Mouse (Mus musculus) embryo, embryonic 11 days (tissue): ENCODE results near the gene Slc2a9.

Experiments
- DNase-seq: peaks from one replicate; pipeline ENCODE4 v3.0.0-alpha.2; 2015

The Slc2a9 gene

DNA sequence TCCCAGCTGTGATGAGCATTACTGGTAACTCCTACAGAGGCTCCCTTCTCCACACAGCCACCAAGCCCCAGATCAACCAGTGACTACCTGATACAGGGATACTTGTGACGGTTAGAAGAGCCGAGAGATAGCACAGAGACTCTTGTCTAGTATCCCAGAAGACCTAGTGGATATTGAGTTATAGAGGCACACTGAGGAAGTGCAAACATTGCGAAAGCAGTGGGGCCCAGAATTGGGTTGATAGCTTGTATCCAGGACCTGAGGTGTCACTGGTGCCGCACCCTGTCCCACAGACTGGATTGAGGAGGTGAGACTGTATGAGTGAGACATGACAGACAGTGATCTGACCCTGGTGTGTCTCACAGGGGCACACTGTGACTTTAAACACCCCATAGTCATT, at the start of gene Slc2a9:
Slc2a9 (minus strand) TSS at position 152 of the 400 bp plus-strand sequence.
- DNase-seq = no peak

DNA sequence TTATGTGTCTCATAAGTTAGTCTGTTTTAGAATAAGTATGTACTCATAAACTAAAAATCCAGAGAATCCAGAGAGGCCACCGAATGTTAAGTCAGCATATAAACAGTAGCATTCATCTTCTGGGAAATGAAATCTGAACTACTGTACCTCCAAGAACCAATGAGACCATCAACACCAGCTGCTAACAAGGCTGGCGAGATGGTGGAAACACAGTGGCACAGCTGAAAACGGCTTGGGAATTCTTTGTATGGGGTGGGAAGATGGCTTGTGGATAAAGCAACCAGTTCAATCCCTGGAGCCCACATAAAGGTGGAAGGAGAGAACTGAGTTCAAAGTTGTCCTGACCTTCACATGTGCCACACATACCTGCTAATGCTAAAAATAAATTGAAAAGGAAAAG, 49.7 kb upstream of the Slc2a9 start:
- no peak for DNase-seq

DNA sequence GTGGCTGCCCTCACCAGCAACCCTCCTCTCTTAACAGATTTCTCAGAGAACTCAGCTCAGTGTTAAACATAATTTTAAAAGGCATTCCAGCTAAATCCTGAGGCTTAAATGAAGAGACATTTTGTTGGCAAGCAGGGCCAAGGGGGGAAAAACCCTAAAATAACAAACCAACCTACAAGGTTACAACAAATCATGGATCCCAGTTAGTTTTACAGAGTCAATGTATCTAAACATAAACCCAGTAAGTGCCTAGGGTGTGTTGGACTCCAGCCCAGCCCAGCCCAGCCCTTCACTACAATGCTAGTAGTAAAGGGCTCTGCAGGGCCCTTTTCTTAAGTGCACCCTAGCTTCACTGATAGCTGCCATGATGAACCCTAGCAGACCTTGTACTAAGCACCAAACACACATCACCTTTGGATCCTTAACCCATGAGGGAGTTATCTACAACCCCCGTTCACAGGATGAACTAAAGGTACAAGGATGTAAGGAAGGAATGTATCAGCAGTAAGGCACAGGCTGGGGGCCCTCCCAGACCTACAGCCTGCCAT, 47.4 kb upstream of the Slc2a9 start:
- DNase-seq = no peak

DNA sequence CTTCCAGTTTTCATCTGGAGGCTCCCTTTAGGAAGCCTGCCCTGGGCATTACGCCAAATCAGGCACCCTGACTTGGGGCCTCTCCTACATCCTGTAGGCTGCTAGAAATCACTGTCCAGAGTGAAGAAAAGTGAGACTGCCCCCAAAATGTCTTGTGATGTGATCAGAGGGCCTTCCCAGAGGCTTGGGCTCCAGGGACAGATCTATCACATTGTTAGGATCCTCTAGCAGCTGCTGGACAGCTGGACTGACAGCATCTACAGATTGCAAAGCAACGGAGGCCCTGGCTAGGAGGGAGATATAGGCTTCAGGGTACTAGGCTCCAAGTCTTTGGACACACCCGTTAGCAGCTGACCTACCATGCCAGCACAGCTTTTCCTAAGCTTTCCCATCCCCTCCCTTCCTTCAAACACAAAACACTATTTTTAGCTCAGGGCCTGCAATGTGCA, 46.5 kb upstream of the Slc2a9 start:
- DNase-seq = no peak

DNA sequence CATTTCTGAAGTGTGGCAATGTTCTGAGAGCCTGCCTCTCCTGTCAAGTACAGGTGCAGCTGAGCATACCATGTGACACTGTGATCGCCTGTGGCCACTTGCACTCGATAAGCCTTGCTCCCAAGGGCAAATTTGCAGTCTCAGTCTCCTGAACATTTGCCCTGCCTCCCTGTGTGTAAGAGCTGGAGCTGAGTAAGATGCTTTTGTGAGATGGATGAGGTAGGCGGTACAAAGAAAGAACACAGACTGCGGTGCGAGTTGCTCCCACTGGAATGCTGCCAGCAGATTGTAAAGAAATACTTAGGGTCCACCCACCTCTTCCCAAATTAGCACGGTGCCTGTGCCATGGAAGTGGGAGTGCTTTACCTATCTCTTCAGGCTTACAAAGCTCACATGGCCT, 44.4 kb upstream of the Slc2a9 start:
- DNase-seq = no peak

DNA sequence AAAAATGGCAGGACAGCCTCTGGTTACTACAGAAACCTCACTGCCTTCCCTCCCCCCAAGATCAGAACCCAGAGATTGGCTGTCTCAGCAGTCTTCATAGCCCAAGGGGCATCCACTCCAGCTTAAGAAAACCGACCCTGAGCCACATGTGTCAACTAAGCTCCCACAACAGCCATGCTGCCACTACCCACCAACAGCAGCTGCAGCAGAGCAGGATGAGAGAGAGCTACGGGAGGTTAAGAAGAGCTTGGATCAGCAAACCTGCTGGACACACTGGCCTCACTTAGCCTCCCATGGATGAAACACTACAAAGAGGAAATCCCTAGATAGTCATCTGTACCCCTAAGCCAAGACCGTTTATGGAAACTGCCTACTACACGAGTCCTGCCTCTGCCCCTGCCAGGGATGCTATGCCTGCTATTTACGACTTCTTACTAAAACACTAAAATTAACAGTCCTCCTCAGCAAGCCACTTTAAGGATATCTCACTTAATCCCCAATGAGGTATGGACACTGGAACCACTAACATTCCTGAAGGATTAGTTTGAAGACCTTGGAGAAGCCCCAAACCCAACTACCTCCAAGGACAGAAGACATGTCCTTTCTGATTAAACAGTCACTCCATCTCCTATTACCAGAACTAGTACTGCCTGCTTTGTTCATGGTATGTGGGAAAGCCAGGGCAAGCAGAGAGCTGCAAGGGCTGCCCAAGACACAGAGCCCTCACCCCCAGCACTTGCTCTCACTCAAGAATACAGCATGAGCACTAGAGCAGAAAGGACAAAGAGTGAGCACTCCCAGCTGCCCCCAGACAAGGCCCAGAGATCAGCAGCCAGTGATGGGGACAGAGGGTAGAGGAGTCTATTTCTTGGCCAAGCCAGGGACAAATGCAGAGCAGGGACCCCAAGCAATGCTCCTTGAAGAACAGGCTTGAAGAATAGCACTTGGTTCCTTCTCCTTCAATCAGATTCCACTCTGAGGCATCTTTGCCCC, 41.8 kb upstream of the Slc2a9 start:
- no peak for DNase-seq

DNA sequence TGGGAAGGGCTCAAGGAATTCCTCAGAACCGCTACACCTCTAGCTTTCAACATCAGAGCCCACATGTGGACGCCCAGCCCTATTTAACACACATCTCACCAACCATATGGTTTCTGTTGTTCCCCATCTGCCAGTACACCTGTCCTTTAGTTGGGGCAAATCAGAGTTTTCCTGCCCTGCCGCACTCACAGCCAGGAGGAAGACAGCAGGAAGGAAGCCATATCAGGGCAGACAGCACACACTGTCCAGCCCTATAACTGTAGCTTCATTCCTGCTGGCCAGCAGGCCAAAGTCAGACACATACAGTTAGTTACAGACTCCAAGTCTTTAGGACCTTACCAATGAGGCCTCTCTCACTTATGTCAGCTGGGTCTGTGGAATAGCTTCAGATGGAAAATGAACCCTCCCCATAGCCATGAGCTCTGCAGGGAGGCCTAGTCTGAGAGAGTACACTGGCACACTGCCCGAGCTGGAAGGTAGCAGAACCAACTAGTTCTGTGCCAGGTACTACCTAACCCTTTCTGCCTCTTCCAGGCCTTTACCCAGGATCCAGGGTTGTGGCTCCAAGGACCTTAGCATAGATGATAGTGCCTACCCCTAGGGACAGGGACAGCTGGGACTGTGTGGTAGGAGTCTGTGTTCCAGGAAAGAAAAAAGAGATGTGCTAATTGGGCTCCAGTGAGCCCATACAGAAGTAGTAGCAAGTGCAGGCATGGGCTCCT, 40.7 kb upstream of the Slc2a9 start:
- DNase-seq = no peak

DNA sequence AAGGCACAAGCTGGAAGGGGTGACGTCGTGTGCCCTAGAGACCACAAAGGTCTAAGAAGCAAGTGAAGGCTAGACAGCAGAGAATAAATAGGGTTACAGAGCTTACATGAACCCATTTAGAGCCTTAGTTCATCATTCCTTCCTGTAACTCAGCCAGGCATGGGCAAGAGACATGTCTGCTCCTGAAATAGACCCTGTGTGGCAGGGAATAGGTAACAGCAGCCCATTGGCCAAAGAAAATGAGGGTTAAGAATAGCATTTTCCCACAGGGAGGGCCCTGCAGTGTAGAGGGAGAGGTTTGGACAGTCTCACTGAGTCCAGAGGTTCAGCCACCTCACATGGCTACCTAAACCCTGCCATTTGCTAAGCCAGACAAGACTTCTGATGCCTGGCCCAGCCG, 38.8 kb upstream of the Slc2a9 start:
- DNase-seq = no peak

DNA sequence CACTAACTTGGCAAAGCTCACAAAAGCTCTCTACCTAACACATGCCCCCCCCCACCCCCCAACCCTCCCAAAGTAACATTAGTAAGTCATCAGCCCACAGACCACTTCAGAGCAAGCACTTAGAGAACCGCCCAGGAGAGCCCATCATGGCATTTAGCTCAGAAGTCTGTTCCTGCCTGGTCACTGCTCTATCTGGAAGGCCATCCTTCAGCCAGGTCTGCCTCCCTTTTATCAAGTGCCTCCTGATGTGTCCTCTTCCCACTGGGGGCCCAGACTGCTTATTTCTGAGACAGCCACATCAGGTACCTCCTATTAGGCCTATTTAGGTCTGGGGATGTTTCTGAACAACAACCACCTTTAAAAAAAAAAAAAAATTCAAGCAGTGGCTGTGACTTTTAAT, 38.0 kb upstream of the Slc2a9 start:
- no peak for DNase-seq

DNA sequence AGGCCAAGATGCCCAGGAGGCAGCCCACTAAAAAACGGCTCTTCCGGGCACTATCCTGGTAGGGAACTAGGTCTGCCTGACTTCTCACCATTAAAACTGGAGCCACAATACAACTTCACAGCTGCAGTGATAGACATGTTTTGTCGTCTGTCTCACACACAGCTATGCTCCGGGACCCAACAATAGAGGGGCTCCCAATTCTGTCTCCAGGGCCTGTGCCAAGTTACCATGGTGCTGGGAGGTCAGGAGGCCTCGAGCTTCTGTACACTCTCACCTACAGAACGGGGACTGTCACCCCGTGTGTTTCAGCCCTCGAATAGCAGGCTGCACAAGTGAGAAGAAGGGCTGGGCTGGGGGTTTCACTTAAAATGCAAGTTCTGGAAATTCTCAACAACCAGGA, 35.6 kb upstream of the Slc2a9 start:
- DNase-seq = no peak

DNA sequence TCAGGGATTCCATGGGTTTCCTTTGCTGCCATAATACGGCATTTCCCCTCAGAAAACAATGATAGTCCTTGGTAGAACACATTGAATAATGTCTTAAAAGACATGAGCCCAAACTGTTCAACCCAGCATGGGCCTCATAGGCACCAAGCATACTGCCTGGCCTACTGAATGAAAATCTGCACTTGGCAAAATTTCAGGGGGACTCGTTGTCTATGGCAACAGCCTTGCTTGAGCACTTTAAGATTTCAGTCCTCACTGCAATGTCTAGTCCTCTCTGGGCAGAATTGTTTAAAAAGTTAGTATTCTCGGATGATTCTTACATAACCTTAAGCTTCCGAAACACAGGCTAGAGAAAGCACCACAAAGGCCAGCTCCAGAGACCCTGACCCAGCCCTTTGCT, 34.9 kb upstream of the Slc2a9 start:
- no peak for DNase-seq

DNA sequence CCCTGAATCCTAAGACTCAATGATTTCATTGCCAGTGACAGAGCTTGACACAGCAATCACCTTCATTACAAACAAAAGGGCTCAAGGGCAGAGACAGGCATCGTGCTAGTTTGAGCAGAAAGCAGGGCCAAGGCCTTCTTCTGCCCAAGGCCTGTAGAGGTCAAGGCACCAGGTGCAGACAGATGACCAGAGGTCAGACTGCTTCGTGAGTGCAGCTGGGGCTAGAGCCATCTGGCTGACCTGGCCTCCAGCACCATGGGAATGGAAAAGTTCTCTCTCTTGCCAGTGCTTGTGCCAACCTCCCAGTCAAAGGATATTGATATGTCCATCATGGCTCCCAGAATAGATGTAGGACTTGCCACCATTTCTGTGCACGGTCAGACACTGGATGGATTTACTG, 33.9 kb upstream of the Slc2a9 start:
- no peak for DNase-seq

DNA sequence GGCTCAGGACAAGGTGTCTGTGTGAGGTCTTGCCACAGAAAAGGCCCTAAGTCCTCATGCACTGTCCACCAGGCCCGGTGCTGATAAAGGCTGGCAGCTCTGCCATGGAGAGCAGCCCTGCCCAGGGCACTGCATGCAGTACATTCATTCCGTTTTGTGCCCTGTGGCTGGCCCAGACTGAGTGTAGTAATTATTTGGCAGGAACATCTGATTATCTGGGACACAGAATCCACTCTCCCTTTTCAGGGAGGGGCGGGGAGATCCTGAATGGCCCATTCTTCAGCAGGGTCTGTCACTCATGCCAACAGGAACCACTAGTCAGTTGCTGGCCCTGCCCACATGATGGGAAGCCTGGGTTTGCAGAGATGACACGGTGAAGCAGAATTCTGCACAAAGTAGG, 29.1 kb upstream of the Slc2a9 start:
- DNase-seq = no peak

DNA sequence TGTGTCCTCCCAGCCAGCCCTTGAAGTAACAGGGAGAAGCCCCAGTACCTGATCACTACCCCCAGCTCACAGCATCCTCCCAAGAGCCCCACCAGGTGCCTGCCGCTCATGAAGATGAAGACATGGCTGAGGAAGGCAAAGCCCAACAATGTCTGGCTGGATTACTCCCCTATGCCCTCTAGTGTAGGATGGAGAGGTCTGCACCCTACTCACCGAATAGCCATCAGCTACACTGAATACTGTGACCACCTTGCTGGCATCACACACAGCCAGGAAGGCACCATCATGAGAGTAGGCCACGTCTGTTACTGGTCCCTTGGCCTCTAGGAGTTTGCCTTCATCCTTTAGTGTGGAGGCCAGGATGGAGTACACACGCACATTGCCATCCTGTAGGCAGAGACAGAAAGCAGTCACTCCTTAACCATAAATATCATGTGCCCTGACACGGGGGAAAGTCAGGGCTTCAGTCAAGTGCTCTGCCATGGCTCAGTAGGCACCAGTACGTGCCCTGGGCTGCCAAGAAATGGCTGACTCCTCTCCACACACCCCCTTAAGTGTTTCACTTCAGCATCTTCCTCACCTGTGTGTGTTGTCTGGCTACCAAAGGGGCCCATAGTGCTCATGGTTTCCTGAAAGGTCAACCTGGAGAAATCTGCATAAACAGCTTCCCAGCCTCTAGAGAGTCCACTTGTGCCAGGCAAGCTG, 26.9 kb upstream of the Slc2a9 start:
- peak; percentile 42 for DNase-seq

DNA sequence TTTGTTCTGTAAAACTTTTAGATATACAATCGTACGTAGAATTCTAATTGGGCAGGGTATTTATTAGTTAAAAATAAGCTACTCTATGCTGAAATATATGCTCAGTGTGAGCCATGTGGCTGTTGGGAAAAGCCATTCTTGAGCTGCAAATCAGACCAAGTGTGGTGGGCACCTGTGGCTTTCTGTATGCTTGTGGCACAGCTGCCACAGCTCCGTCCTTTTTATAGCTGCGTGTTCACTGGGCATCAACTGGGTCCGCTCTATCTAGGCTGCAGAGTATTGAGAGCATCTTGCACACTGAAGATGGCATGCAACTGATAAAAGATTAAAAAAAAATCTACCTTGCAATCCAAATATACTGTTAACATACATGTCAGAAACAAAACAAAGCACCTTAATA, 20.0 kb upstream of the Slc2a9 start:
- no peak for DNase-seq

DNA sequence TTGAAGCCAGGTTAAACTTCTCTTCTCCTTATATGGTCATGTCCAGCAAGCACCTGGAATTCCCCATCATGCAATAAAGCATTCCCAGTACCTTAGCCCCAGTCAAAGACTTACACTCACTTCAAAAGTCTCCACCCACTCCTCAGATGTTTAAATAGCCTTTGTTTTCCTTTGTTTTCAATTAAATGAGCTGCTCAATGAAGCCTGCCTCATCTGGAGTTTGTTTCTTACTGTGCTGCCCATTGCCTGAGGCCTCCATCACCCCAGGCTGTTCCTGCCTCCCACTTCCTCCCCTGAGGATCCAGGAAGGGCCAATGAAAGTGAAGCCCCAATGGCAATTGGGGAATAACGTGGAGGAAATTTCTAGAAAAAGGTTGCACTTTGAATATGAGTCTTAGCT, 17.9 kb upstream of the Slc2a9 start:
- DNase-seq = no peak

DNA sequence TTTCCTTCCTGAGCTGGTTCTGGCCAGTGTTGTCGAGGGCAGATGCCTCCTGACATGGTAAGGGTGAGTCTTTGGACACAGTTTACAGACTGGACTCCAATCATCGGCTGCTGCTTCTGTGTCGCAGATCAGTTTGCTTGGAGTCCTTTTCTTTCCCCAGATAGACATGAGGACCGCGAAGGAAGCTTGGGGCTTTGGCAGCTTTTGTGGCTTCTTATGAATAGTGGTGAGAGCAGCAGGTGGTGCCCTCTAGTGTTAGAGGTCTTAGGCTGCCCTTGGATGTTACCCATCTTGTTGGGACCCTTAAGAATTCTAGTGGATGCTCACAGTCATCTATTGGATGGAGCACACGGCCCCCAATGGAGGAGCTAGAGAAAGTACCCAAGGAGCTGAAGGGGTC, 13.3 kb upstream of the Slc2a9 start:
- DNase-seq = peak; percentile 65

DNA sequence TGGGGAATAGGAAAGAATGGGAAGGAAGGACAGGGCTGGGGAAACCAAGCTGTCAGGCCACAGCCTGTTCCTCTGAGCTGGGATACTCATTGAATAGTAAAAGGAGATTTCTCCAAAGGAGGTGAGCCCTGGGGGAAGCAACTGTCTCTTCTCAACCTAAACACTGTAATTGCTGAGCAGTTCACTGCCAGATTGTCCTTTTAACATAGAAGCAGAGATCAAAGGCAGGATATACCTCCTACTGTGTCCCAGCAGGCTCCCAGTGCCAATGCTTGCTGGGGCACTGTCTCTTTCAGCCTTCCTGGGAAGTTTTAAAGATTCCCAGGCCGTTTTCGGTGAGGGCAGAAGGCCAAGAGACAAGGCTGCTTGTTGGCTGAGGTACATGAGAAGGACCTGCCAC, 10.0 kb upstream of the Slc2a9 start:
- no peak for DNase-seq

DNA sequence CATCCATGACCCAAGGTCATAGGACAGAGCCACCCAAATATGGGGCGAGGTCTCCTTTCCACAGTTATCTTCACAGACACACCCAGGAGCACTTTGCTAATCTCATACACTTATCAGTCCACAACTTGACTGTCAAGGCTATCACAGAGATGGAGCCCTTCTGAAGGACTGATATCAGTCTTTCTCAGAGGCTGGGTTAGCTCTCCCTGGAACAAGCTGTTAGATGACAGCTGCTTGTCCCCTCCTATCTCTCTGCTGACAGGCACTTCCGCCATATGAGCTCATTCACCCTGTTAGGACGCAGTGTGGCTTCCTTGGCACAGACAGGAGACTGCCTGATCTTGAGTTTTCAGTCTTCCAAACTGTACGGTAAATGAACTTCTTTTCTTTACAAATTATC, 6.6 kb upstream of the Slc2a9 start:
- DNase-seq = no peak

DNA sequence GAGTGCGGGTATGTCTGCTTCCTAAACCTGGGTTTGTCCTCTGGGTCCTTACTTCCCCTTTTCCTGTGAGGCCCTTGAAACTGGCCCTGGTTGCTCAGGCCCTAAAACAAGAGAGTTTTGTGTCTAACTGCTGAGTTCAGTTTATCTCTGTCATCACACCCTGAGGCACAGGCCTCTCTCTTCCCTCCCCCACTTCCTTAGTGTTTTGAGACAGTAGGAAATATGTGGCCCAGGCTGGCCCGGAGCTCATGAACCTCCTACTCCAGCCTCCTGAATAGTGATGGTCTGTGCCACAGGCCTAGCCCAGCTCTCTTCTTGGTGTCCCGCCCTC, 2.5 kb upstream of the Slc2a9 start:
- DNase-seq = no peak

DNA sequence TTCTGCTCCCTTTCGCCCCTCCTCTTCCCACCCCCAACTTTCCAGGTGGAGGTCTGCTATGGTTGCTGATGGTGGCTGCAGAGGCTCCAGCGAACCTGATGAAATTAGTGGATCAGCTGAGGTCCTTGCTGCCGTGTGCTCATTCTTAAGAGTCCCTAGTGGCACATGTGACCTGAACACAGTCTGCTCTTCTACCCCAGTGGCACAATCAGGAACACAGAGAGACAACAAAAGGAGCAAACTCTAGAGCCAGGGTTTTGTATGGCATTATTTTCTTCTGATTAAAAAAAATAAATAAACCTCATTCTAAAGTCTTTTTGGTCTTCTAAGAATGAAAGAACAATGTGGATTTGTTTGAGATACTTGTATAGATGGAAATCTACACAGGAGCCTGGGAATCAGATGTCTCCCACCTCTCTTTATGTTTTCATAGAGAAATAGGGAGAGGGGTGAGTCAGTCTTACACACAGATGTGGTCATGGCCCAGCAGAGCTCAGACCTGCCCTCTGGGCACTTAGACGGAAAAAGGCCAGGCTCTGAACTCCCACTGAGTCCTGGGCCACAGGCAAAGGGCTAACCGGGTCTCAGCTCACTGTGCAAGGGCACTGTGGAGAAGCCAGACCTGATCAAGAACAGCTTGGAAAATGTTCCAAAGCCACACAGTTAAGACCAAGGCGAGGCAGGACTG, 1.9 kb upstream of the Slc2a9 start:
- no peak for DNase-seq

DNA sequence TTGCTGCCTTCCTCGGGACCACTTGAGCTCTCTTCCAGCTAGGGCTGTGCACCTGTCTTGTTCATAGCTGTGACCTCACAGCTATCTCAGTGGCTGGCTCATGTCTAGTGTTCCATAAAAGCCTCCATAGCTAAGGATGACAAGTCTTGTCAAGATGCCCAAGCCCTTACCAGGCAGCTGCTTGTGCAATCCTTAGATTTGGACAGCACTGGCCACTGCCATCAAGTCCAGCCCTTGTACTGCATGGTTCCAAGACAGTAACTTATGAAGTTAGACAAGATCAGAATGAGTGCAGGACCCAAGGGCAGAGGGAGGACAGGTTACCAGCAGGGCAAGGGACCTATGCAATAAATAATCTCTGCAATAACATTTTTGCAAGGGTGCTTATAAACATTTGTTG, 1.2 kb upstream of the Slc2a9 start:
- no peak for DNase-seq

DNA sequence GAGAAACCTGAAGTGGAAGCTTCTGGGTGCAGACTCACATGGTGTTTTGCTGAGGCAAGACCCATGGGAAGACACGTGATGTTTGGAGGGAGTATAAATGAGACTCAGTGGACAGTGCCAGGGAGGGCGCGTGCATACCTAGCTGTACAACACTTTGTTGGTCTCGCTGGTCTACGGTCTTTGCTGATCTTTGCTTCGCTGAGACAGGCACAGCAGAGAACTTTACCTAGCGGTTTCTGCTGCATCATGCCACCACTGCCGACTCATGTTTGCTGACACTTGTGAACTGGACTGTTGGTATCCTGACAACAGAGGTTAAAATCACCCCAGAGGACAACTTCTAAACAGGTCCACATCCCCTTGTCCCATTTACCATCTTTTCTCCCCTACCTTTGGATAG, 2.9 kb downstream of the Slc2a9 start:
- no peak for DNase-seq
